Mouse (Mus musculus): ENCODE results near the gene Wscd2.

Wscd2 gene

GRCm38 (mm10) chr5:113539858-113540257, 49.7 kb downstream of the Wscd2 start:
- DNase-seq, result no peak

DNA sequence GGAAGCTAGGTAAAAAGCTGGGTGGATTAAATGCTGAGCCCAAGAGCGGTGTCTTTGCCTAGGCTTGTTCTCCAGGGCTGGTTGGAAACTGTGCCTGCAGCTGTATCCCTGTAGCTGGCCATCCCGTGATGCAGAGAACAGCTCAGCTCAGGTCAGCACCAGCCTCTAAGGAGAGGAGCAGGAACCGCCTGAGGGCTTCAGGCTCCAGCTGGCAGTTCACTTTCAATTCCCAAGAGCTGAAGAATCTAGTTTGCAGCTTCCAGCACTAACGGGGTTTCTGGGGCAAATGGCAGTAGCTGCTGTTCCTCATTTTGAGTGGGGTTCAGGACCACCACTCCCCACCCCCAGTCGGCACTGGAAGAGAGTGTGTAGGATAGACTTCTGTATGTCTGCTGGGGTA, 51.1 kb downstream of the Wscd2 start:
- DNase-seq, result no peak

GRCm38 (mm10) chr5:113542885-113543476, 52.8 kb downstream of the Wscd2 start:
- DNase-seq, result no peak

DNA sequence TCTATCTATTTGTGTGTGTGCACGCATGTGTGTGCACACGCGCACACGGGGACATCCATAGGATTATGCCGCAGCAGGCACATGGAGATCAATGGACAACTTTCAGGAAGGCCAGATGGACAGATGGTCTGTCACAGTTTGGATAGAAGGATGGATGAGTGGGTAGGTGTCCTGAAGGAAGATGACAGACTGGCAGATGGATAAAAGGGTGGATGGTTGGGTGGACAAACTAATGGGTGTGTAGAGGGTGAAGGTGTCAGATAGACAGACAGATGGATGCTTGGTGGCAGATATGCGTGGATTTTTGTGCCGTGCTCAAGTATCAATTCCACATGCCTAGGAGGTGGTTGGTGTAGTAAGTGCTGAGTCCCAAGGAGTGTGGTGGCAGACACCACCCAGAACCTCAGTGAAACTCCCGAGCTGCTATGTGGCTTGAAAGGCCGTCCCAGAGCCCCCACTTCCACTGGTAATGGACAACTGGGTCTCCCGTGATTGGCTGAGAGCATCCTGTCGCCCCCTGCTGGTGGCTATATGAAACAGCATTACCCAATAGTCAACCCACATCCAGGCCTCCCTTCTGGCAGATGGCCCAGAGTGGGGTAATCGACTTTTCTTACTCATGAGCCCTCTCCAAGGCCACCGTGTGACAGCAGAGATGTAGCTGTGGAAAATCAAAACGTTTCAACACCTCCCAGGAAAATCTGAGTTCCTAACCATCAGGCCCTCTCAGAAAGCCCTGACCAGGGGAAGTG, 58.0 kb downstream of the Wscd2 start:
- peak; percentile 77 for DNase-seq

DNA sequence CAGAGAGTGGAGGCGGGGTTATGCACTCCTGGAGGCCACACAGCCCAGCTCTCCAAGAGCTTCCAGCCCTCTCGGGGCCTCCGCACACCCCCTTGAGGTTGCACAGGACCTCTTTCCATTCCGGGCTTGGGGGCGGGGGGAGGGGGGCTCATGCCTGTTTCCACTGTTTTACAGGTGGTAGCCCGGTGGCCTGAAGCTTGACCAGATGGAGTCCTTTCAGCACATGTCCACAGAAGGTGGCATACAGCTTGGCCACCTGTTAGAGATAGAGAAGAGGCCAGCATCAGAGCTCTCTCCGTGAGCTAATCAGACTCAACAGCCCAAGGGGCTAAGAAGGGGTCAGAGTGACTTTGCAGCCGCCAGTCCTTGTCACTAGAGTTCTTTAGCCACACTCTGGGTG, 60.1 kb downstream of the Wscd2 start:
- peak; percentile 81 for DNase-seq

GRCm38 (mm10) chr5:113550759-113551158, 60.6 kb downstream of the Wscd2 start:
- peak; percentile 52 for DNase-seq

DNA sequence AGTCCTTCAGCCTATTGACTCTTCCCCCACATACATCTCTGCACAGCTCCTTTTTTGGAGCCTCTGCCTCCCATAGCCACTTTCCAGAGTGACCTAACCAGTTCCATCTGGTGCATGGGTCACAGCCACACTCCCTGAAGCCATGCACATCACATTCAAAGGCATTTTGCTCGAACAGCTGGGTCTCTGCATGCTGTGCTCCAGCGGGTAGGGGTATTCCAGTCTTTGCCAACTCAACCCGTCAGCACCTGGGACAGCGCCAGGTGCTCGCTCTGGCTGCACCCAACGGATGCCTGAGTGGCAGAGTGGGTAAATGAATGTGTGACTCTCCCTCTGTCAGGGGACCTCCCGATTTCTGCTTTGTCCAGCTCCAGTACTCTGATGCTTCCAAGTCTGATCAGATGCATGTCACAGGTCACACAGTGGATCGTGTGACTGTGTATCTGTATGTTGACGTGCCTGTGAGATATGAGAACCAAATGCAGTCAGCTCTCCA, 63.3 kb downstream of the Wscd2 start:
- peak; percentile 64 for DNase-seq

DNA sequence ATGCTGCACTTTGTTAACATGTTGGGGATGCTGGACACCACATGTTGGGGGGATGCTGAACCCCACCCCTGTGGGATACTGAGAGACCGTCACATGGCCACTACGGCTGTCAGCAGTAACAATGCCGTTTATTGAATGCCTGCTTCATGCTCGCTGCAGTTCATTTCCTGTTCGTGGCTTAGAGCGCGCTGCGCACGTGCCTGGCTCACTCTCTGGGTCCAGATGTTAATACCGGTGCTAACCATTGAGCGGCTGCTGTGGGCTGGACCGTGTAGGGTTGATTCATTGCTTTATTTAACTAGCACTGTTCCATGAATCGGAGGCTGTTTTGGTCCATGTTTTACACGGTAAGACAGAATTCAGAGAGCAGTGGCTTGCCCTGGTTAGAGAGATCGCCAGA, 64.0 kb downstream of the Wscd2 start:
- no peak for DNase-seq

- DNase-seq, result peak; percentile 75
These were observed 64.4 kb downstream of the Wscd2 start for GRCm38 (mm10) chr5:113554571-113554970.

DNA sequence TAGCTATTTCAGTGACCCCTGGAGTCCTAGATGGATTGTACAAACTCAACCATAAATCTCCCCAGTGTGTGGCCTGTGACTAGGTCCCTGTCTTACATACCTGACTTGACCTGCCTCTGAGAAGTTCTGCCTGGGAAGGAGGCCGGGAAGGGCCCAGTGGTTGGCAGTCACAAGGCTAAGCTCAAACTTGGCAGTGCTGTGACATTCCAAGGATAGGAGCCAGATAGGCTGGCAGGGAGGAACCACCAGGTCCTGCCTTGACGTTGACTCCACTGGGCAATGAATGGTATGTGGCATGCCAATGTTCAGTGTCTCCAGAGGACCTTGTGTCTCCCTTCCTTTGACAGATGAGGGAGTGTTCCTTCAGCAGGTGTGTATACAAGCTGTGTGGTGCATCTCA, 65.6 kb downstream of the Wscd2 start:
- DNase-seq, result peak; percentile 82

- peak; percentile 83 for DNase-seq
These were observed 67.9 kb downstream of the Wscd2 start for GRCm38 (mm10) chr5:113558065-113558464.

GRCm38 (mm10) chr5:113559627-113560026, 69.5 kb downstream of the Wscd2 start:
- no peak for DNase-seq

DNA sequence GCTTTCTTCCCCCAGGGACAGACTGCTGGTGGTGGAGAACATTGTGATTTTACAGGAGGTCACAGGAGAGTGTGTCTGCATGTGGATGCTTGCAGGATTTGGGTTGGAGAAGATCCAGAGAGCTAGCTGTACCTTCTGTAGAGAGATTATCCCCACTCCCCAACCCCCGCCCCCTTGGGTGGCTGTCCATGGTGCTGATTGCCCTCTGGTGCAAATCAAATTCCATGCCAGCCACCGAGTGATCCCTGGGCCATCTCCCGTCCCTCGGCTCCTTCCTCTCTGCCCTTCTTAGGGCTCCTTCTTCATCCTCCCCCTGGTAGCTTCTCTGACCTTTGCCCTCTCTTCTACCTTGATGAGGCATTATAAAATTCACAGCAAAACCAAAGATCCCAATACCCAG, 74.3 kb downstream of the Wscd2 start:
- DNase-seq, result no peak

DNA sequence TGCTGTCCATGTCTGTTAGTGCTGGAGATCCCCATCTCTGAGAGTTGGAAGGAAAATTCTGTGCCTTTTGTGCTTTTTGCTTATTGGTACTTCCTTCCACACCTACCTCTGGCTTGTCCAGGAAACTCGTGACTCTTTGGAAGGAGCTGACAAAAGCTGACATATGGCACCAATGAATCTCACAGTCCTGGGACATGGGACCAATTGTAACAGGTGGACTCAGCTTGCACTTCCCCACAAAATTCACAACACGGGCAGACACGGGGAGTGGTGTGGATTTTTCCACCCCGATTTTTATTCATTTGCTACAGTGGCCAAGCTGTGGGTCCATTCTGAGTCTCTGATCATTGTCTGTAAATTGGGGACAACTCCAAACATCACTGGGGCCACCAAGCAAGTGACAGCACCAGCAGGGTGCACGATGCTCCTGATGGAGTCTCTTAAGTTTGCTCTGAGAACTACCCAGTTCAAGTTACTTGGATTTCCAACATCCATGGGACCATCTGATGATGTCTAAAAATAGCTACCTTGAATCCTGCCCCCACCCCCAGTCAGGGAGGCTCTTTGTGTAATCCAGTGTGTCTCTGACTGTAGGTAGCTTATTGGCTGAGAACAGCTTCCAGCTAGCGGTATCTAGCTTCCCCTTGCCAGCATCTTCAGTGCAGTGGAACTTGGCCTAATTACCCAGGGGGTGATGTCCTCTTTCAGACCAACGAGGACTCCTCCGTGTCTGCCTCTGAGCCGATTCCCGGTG, 75.1 kb downstream of the Wscd2 start:
- DNase-seq, result peak; percentile 82

DNA sequence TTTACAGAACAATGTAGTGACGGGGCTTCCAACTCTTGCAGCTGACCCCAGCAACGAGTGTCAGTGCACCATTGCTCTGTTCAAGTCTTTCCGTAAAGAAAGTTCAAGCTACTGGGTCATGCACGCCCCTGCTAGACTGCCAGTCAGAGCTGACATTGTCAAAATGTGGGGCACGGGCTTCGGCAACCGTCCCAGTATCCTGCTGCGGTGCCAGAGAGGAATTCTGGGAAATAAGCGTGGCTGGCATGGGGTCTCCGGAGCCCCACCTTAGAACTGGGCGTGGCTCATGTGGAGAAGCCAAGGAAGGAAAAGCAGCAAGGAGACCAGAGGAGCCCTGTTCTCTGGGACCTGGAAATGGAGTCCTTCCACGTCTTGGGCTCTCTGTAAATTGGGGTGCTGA, 75.7 kb downstream of the Wscd2 start:
- peak; percentile 52 for DNase-seq

DNA sequence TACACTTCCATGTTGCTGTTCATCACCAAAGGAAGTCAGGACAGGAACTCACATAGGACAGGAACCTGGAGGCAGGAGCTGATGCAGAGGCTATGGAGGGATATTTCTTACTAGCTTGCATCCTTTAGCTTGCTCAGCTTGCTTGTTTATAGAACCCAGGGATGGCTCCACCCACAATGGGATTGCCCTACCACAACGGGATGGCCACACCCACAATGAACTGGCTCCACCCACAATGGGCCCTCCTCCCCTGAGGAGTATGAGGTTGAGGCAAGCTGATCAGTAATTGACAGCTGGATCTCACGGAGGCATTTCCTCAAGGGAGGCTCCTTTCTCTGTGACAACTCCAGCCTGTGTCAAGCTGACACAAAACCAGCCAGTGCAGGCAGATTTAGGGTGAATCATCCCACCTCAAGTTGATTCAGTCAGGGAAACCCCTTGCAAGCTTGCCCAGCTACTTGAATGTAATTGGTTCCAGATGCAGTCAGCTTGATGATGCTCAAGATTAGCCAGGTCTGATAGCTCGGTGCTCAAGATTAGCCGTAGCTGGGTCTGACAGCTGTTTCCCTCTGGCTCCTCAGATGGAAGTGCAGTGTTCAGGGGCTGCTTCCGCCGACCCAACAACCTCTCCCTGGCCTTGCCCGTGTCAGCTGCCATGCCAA, 80.1 kb downstream of the Wscd2 start:
- no peak for DNase-seq

- no peak for DNase-seq
These were observed 87.4 kb downstream of the Wscd2 start for GRCm38 (mm10) chr5:113577555-113577954.

GRCm38 (mm10) chr5:113578428-113578827, 88.3 kb downstream of the Wscd2 start:
- DNase-seq, result no peak

DNA sequence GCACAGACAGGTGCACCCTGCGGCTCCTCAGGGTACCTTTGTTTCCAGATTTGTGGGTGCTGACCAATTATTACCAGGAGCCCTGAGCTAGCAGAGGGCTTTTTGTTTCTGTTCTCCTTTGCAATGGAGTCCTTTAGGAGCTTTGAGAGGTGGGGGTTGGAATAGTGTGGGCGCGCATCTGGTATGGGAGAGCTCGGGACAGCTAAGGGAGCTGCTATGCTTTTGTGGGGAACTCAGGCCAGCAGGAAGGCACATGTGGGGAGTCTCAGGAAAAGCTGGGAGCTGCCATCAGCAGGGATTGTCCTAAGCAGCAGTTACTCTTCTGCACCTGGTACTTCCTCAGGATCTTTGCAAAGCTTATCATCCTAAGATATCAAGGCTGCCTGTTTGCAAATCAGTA, 89.0 kb downstream of the Wscd2 start:
- DNase-seq, result no peak

GRCm38 (mm10) chr5:113580248-113580647, 90.1 kb downstream of the Wscd2 start:
- DNase-seq, result peak; percentile 56

- DNase-seq, result no peak
These were observed 90.7 kb downstream of the Wscd2 start for GRCm38 (mm10) chr5:113580801-113581200.

- DNase-seq, result peak; percentile 40
These were observed 93.5 kb downstream of the Wscd2 start for GRCm38 (mm10) chr5:113583424-113584162.

GRCm38 (mm10) chr5:113584439-113584838, 94.3 kb downstream of the Wscd2 start:
- no peak for DNase-seq
